Mouse (Mus musculus) kidney, adult 8-10 months (tissue): ENCODE results near the gene Cd44.

Source experiments
- DNase-seq, 2 experiments: peaks; one replicate each; pipeline ENCODE4 v3.0.0; 2022

Gene Cd44

GRCm38 (mm10) chr2:102913833-102914545 lies 12.5 kb upstream of the Cd44 start:
- DNase-seq = no peak

GRCm38 (mm10) chr2:102912951-102913350 lies 11.5 kb upstream of the Cd44 start:
- no peak for DNase-seq

GRCm38 (mm10) chr2:102912469-102912868 lies 11.0 kb upstream of the Cd44 start:
- no peak for DNase-seq

- DNase-seq = no peak
Measured at GRCm38 (mm10) chr2:102909403-102909802, 7.9 kb upstream of the Cd44 start.

- no peak for DNase-seq
Measured at GRCm38 (mm10) chr2:102905604-102906003, 4.1 kb upstream of the Cd44 start.

- no peak for DNase-seq
Measured at GRCm38 (mm10) chr2:102901828-102902223, 361 bp upstream of the Cd44 start.

GRCm38 (mm10) chr2:102900230-102900721 lies 1.2 kb downstream of the Cd44 start:
- no peak for DNase-seq

- DNase-seq = no peak
Measured at GRCm38 (mm10) chr2:102899238-102899637, 2.2 kb downstream of the Cd44 start.

GRCm38 (mm10) chr2:102898585-102898984 lies 2.9 kb downstream of the Cd44 start:
- DNase-seq = no peak

- DNase-seq = no peak
Measured at GRCm38 (mm10) chr2:102896154-102896553, 5.3 kb downstream of the Cd44 start.

- no peak for DNase-seq
Measured at GRCm38 (mm10) chr2:102895197-102895596, 6.3 kb downstream of the Cd44 start.

- no peak for DNase-seq
Measured at GRCm38 (mm10) chr2:102894785-102895184, 6.7 kb downstream of the Cd44 start.

GRCm38 (mm10) chr2:102888688-102889225 lies 12.7 kb downstream of the Cd44 start:
- no peak for DNase-seq

GRCm38 (mm10) chr2:102887137-102887536 lies 14.3 kb downstream of the Cd44 start:
- DNase-seq = no peak

- no peak for DNase-seq
Measured at GRCm38 (mm10) chr2:102886306-102886935, 15.0 kb downstream of the Cd44 start.

- no peak for DNase-seq
Measured at GRCm38 (mm10) chr2:102882597-102883272, 18.7 kb downstream of the Cd44 start.

- no peak for DNase-seq
Measured at GRCm38 (mm10) chr2:102882004-102882588, 19.4 kb downstream of the Cd44 start.

- no peak for DNase-seq
Measured at GRCm38 (mm10) chr2:102878513-102878912, 23.0 kb downstream of the Cd44 start.

GRCm38 (mm10) chr2:102877463-102877862 lies 24.0 kb downstream of the Cd44 start:
- no peak for DNase-seq

GRCm38 (mm10) chr2:102876141-102876540 lies 25.3 kb downstream of the Cd44 start:
- no peak for DNase-seq

- DNase-seq = no peak
Measured at GRCm38 (mm10) chr2:102873848-102874247, 27.6 kb downstream of the Cd44 start.

- no peak for DNase-seq
Measured at GRCm38 (mm10) chr2:102873194-102873593, 28.3 kb downstream of the Cd44 start.

- no peak for DNase-seq
Measured at GRCm38 (mm10) chr2:102872436-102872835, 29.0 kb downstream of the Cd44 start.
